Mouse (Mus musculus): ENCODE measurements around the gene Ppp2r2c.

Gene Ppp2r2c

GRCm38 (mm10) chr5:36868266-36869090, at the start of gene Ppp2r2c:
Gene Ppp2r2c (plus strand): TSS chr5:36868513.
- in situ Hi-C loops (cut with MboI, MseI), result loop anchor here (10.0 kb wide), 1 partner anchor 1494 kb away; no protein-coding TSS in a partner anchor

GRCm38 (mm10) chr5:36819742-36820141, 48.6 kb upstream of the Ppp2r2c start:
- in situ Hi-C loops (cut with MboI, MseI), result no loop called here

GRCm38 (mm10) chr5:36820142-36820541, 48.2 kb upstream of the Ppp2r2c start:
- in situ Hi-C loops (cut with MboI, MseI), result no loop called here

GRCm38 (mm10) chr5:36822907-36823306, 45.4 kb upstream of the Ppp2r2c start:
- in situ Hi-C loops (cut with MboI, MseI), result no loop called here

- in situ Hi-C loops (cut with MboI, MseI), result no loop called here
These were observed 39.2 kb upstream of the Ppp2r2c start for GRCm38 (mm10) chr5:36829098-36829497.

GRCm38 (mm10) chr5:36829913-36830879, 38.1 kb upstream of the Ppp2r2c start, which contains the start of gene Man2b2:
Gene Man2b2 (minus strand): TSS chr5:36830653.
- in situ Hi-C loops (cut with MboI, MseI), result no loop called here

- in situ Hi-C loops (cut with MboI, MseI), result no loop called here
These were observed 37.0 kb upstream of the Ppp2r2c start for GRCm38 (mm10) chr5:36831272-36831671.

GRCm38 (mm10) chr5:36835933-36836332, 32.4 kb upstream of the Ppp2r2c start:
- in situ Hi-C loops (cut with MboI, MseI), result no loop called here

- in situ Hi-C loops (cut with MboI, MseI), result no loop called here
These were observed 29.3 kb upstream of the Ppp2r2c start for GRCm38 (mm10) chr5:36839032-36839431.

- in situ Hi-C loops (cut with MboI, MseI), result no loop called here
These were observed 28.7 kb upstream of the Ppp2r2c start for GRCm38 (mm10) chr5:36839602-36840001.

- in situ Hi-C loops (cut with MboI, MseI), result no loop called here
These were observed 28.2 kb upstream of the Ppp2r2c start for GRCm38 (mm10) chr5:36840092-36840491.

- in situ Hi-C loops (cut with MboI, MseI), result no loop called here
These were observed 26.6 kb upstream of the Ppp2r2c start for GRCm38 (mm10) chr5:36841701-36842100.

GRCm38 (mm10) chr5:36844490-36844889, 23.8 kb upstream of the Ppp2r2c start:
- in situ Hi-C loops (cut with MboI, MseI), result no loop called here

- in situ Hi-C loops (cut with MboI, MseI), result loop anchor here (5.0 kb wide), 1 partner anchor 76 kb away; no protein-coding TSS in a partner anchor
These were observed 16.7 kb upstream of the Ppp2r2c start for GRCm38 (mm10) chr5:36851572-36851971.

- in situ Hi-C loops (cut with MboI, MseI), result no loop called here
These were observed 13.1 kb upstream of the Ppp2r2c start for GRCm38 (mm10) chr5:36855180-36855579.

GRCm38 (mm10) chr5:36856529-36856928, 11.8 kb upstream of the Ppp2r2c start:
- in situ Hi-C loops (cut with MboI, MseI), result no loop called here

GRCm38 (mm10) chr5:36857546-36857945, 10.8 kb upstream of the Ppp2r2c start:
- in situ Hi-C loops (cut with MboI, MseI), result no loop called here

GRCm38 (mm10) chr5:36861084-36861483, 7.2 kb upstream of the Ppp2r2c start:
- in situ Hi-C loops (cut with MboI, MseI), result loop anchor here (10.0 kb wide), 1 partner anchor 1486 kb away; no protein-coding TSS in a partner anchor

- in situ Hi-C loops (cut with MboI, MseI), result loop anchor here (10.0 kb wide), 1 partner anchor 1492 kb away; no protein-coding TSS in a partner anchor
These were observed 1.5 kb upstream of the Ppp2r2c start for GRCm38 (mm10) chr5:36866701-36867250.

GRCm38 (mm10) chr5:36867561-36867960, 752 bp upstream of the Ppp2r2c start:
- in situ Hi-C loops (cut with MboI, MseI), result loop anchor here (10.0 kb wide), 1 partner anchor 1493 kb away; no protein-coding TSS in a partner anchor

- in situ Hi-C loops (cut with MboI, MseI), result loop anchor here (10.0 kb wide), 1 partner anchor 1494 kb away; no protein-coding TSS in a partner anchor
These were observed 869 bp downstream of the Ppp2r2c start for GRCm38 (mm10) chr5:36869186-36869577.

All from T-helper 1 cell (primary cell).